Mouse (Mus musculus) thymus, adult 2 months (tissue): Measurements from ENCODE around the gene Gtf3c5. TPM values are rescaled to one million over a fixed set of nuclear protein-coding genes. Genes with fewer than 3 reads are reported as not detected.

Experiments used
- DNase-seq: peaks from one replicate; pipeline ENCODE4 v3.0.0; 2021
- H3K27ac ChIP-seq: fragments of 200-500 bp; 2 replicates; pipeline ENCODE4 v1.5.1; 2012; ENCODE audit warnings: low read length, control low read depth; ENCODE audit not compliant: control insufficient read depth, insufficient read depth
- H3K27me3 ChIP-seq: fragments of 200-500 bp; 2 replicates; pipeline ENCODE4 v1.6.1; 2012; ENCODE audit warnings: mild to moderate bottlenecking, low read length, moderate library complexity, mixed read lengths; ENCODE audit not compliant: control insufficient read depth, insufficient read depth
- H3K36me3 ChIP-seq: fragments of 200-500 bp; 2 replicates; pipeline ENCODE4 v1.6.1; 2012; ENCODE audit warnings: mild to moderate bottlenecking, low read length, moderate library complexity; ENCODE audit not compliant: control insufficient read depth, insufficient read depth
- H3K4me1 ChIP-seq: fragments of 200-500 bp; replicated peaks from 2 replicates; pipeline ENCODE4 v1.6.1; 2012; ENCODE audit warnings: low read length; ENCODE audit not compliant: control insufficient read depth, insufficient read depth
- H3K4me3 ChIP-seq: fragments of 200-500 bp; 2 replicates; pipeline ENCODE4 v1.5.1; 2012; ENCODE audit warnings: mild to moderate bottlenecking, low read length, control low read depth, moderate library complexity; ENCODE audit not compliant: control insufficient read depth, insufficient read depth
- CTCF ChIP-seq: fragments of 200-500 bp; IDR thresholded peaks from 2 replicates; pipeline ENCODE4 v1.5.1; 2012; ENCODE audit warnings: mild to moderate bottlenecking, control low read depth, low read length, moderate library complexity, borderline replicate concordance; ENCODE audit not compliant: control insufficient read depth, poor library complexity, insufficient read depth; ENCODE audit errors: extremely low read depth
- POLR2A ChIP-seq: fragments of 200-500 bp; IDR thresholded peaks from 2 replicates; pipeline ENCODE4 v1.6.1; 2012; ENCODE audit warnings: mild to moderate bottlenecking, low read length, control low read depth, moderate library complexity; ENCODE audit not compliant: control insufficient read depth, poor library complexity, insufficient read depth; ENCODE audit errors: extremely low read depth
- WGBS: fragments of 180-500 bp; shearing (Covaris S2); methylation state at CpG from one replicate; pipeline ENCODE4 v1.1.7; 2018; 5-methylcytosine and 5-hydroxymethylcytosine counted together
- polyA plus RNA-seq: library from polyadenylated mRNA; depleted of rRNA; stranded (reverse); fragments of >200 nt; gene quantifications from 2 replicates; pipeline ENCODE4 v1.2.3, GENCODE M21; 2012

The Gtf3c5 gene
- polyA plus RNA-seq, 1 experiment = 33.7 TPM

DNA sequence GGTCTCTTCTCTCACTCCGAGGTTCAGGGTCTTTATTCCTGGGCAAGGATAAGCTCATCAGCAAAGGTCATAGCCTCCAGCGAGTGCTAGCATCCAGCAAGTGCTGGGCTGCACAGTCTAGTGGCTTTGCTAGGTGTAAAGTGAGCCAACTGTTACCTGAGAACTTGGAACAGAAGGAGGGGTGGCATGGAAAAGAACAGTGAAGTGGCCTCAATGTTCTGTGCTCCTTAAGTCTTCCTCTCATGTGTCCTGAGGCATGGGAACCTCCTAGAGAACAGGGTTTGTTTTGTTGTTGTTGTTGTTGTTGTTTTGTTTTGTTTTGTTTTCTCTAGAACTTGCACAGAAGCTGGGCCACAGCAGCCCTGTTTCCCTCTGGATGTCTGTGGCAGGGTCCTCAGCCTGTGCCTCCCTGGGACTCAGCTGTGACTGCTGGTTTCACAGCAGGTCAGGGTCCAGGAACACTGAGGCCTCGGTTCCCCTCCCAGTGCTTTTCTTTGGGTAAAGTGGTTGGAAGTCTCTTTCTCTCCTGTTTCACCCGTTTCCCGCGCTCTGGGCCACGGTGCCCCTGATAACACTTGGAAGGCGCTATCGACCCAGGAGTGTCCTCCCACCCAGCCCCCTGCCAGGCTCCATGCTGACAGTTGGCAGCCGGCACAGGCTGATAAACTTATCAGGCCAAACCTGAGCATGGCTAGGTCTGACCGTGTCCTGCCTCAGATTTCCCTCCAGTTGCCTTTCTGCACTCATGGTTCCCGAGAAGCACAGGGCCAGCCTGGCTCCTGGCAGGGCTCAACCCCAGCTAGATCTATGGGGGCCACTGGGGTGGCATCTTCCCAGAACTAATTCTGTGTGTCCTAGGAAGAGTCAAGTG, 18.4 kb upstream of the Gtf3c5 start:
- WGBS = 81% methylated on average over 12 of the region's 12 CpGs
- no peaks in the 10 kb centered on the region for H3K27me3 ChIP-seq
- peaks cover 35% of the 10 kb centered on the region for H3K4me1 ChIP-seq
- no peak overlapping the region for H3K4me3 ChIP-seq
- no peaks in the 10 kb centered on the region for H3K36me3 ChIP-seq
- H3K27ac ChIP-seq = no peak overlapping the region
- DNase-seq = no peak
- no peak for TF ChIP-seq POLR2A
- no peak for TF ChIP-seq CTCF

DNA sequence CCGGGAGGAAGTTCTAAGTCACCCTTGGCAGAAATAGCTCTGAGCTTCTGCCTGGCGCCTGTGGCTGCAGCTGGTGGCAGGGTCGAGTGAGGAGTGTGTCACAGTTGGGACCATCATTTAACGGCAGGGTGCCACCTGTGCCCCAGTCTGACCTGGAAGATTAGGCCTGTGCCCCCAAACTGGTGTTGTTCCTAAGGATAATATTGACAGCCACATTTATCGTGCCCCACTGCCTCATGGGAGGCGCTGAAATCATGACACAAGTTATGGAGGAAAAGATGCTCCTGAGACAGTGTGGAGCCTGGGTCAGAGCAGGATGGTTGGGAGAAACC, 16.0 kb upstream of the Gtf3c5 start:
- Histone ChIP-seq H3K27me3 (no peaks in the 10 kb centered on the region), H3K4me1 (peaks cover 31% of the 10 kb centered on the region), H3K36me3 (no peaks in the 10 kb centered on the region), H3K27ac (no peak overlapping the region; the same call in 1 of the 2 replicates), H3K4me3 (no peak overlapping the region)
- DNase-seq = peak; percentile 28
- 17% methylated on average over 6 of the region's 6 CpGs for WGBS
- TF ChIP-seq POLR2A = no peak
- TF ChIP-seq CTCF = no peak

- 37% methylated on average over 12 of the region's 12 CpGs for WGBS
- Histone ChIP-seq H3K27ac (peak overlapping the region; percentile 20; the same call in 1 of the 2 replicates), H3K36me3 (no peaks in the 10 kb centered on the region), H3K4me3 (no peak overlapping the region), H3K4me1 (peaks cover 31% of the 10 kb centered on the region), H3K27me3 (no peaks in the 10 kb centered on the region)
- DNase-seq = no peak
- TF ChIP-seq POLR2A = no peak
- no peak for TF ChIP-seq CTCF
Measured at GRCm38 (mm10) chr2:28598692-28599568, 15.4 kb upstream of the Gtf3c5 start.

GRCm38 (mm10) chr2:28597733-28598547, 14.4 kb upstream of the Gtf3c5 start:
- Histone ChIP-seq H3K27me3 (no peaks in the 10 kb centered on the region), H3K4me1 (peaks cover 31% of the 10 kb centered on the region), H3K36me3 (no peaks in the 10 kb centered on the region), H3K4me3 (no peak overlapping the region), H3K27ac (peak overlapping the region; percentile 14; the same call in 1 of the 2 replicates)
- no peak for DNase-seq
- WGBS = 56% methylated on average over 7 of the region's 7 CpGs
- no peak for TF ChIP-seq CTCF
- no peak for TF ChIP-seq POLR2A

DNA sequence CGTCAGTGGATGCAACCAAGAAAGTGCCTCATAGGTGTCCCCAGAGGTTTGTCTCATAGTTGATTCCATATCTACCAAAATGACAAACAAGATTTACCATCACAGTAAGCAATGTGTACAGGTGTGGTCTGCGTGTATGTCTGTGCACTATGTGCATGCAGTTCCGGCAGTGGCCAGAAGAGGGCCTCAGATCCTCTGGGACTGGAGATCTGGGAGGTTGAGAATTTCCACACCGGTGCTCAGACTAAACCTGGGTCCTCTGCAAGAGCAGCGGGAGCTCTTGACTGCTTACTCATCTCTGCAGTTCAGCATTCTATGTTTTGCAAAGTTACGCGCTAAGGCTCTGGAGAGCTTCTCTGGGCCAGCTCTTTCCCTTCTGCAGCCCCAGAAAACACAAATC, 13.4 kb upstream of the Gtf3c5 start:
- whole genome bisulfite sequencing = 93% methylated on average over 7 of the region's 7 CpGs
- peaks cover 31% of the 10 kb centered on the region for H3K4me1 ChIP-seq
- TF ChIP-seq POLR2A (no peak), CTCF (no peak)
- no peak for DNase-seq
- no peaks in the 10 kb centered on the region for H3K36me3 ChIP-seq
- no peaks in the 10 kb centered on the region for H3K27me3 ChIP-seq
- no peak overlapping the region for H3K27ac ChIP-seq
- H3K4me3 ChIP-seq = no peak overlapping the region

DNA sequence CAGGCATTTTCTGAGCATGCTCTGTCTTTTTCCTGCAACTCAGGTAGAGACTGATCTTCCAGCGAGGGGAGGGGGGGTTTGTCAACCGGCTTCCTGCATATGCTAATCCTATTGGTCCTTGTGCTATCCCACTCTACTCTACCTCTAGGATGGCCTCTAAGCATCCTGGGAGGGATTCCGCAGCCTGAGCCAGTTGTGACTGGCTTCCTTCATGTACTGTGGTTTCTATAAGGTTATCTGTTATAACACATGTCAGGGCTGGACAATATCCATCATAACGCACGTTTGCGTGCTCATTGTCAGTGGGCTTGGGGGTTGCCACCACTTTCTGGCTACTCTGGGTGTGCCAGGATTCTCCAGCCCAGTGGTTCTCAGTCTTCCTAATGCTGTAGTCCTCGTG, 12.5 kb upstream of the Gtf3c5 start:
- H3K27ac ChIP-seq = no peak overlapping the region
- no peak for DNase-seq
- H3K4me3 ChIP-seq = no peak overlapping the region
- 87% methylated on average over 7 of the region's 7 CpGs for WGBS
- no peaks in the 10 kb centered on the region for H3K36me3 ChIP-seq
- H3K27me3 ChIP-seq = no peaks in the 10 kb centered on the region
- peaks cover 31% of the 10 kb centered on the region for H3K4me1 ChIP-seq
- TF ChIP-seq CTCF (no peak), POLR2A (no peak)
